Mouse (Mus musculus) MEL (cell line): Measurements from ENCODE around the gene Zmiz1. TPM values are rescaled to one million over a fixed set of nuclear protein-coding genes. Genes with fewer than 3 reads are reported as not detected.

Experiments used
- DNase-seq: peaks from one replicate; pipeline ENCODE4 v3.0.0; 2011; ENCODE audit warnings: low read depth, low spot score
- H3K27ac ChIP-seq: 2 replicates; pipeline ENCODE4 v1.5.1; 2012; ENCODE audit warnings: low read depth, mild to moderate bottlenecking, control low read depth, low read length, moderate library complexity; ENCODE audit not compliant: control insufficient read depth
- H3K27me3 ChIP-seq, 2 experiments: fragments of 150-350 bp in 1 of 2; sonication (generic) in 1 of 2; 2 replicates each; pipeline ENCODE4 v1.6.1; 2012; ENCODE audit warnings: low read length in 2 of 2, mild to moderate bottlenecking in 2 of 2, improper control_type of control experiment in 1 of 2, moderate library complexity in 1 of 2; ENCODE audit not compliant: insufficient read depth in 2 of 2, control insufficient read depth in 1 of 2
- H3K36me3 ChIP-seq, 2 experiments: 2 replicates each; pipeline ENCODE4 v1.6.1; 2012 to 2014; ENCODE audit warnings: low read length in 2 of 2, improper control_type of control experiment in 1 of 2, inconsistent platforms in 1 of 2, mild to moderate bottlenecking in 1 of 2; ENCODE audit not compliant: insufficient read depth in 2 of 2, control insufficient read depth in 1 of 2
- H3K4me1 ChIP-seq, 2 experiments: fragments of 150-350 bp in 1 of 2; sonication (generic) in 1 of 2; 2 replicates each; pipeline ENCODE4 v1.6.1; 2012; ENCODE audit warnings: low read length in 2 of 2, improper control_type of control experiment in 1 of 2, mild to moderate bottlenecking in 1 of 2; ENCODE audit not compliant: insufficient read depth in 2 of 2, control insufficient read depth in 1 of 2
- H3K4me3 ChIP-seq, 2 experiments: fragments of 150-350 bp in 1 of 2; sonication (generic) in 1 of 2; 2 replicates each; pipeline ENCODE4 v1.5.1; 2012; ENCODE audit warnings: low read depth in 2 of 2, low read length in 2 of 2, mild to moderate bottlenecking in 2 of 2, moderate library complexity in 2 of 2, control low read depth in 1 of 2, improper control_type of control experiment in 1 of 2; ENCODE audit not compliant: control insufficient read depth in 1 of 2, insufficient read depth in 1 of 2
- H3K79me2 ChIP-seq: 2 replicates; pipeline ENCODE4 v1.6.1; 2012; ENCODE audit warnings: mild to moderate bottlenecking, low read length, moderate library complexity; ENCODE audit not compliant: control insufficient read depth, poor library complexity, insufficient read depth
- H3K9ac ChIP-seq: 2 replicates; pipeline ENCODE4 v1.6.1; 2012; ENCODE audit warnings: low read depth, mild to moderate bottlenecking, control low read depth, low read length, moderate library complexity; ENCODE audit not compliant: control insufficient read depth, poor library complexity, severe bottlenecking
- H3K9me3 ChIP-seq: fragments of 150-350 bp; sonication (generic); replicated peaks from 2 replicates; pipeline ENCODE4 v1.6.1; 2012; ENCODE audit warnings: mild to moderate bottlenecking, low read length, improper control_type of control experiment, moderate library complexity; ENCODE audit not compliant: insufficient read depth
- CHD1 ChIP-seq: IDR thresholded peaks from 2 replicates; pipeline ENCODE4 v1.6.1; 2012; ENCODE audit warnings: low read depth, mild to moderate bottlenecking, inconsistent platforms, low read length, improper control_type of control experiment
- CHD2 ChIP-seq: IDR thresholded peaks from 2 replicates; pipeline ENCODE4 v1.6.1; 2011; ENCODE audit warnings: low read length, improper control_type of control experiment
- CTCF ChIP-seq, 3 experiments: IDR thresholded peaks in 2 of 3; conservative IDR thresholded peaks in 1 of 3; 2 replicates each; pipeline ENCODE4 v1.5.1; 2011 to 2012; ENCODE audit warnings: low read length in 3 of 3, low read depth in 2 of 3, mild to moderate bottlenecking in 2 of 3, improper control_type of control experiment in 1 of 3, inconsistent platforms in 1 of 3, mixed read lengths in 1 of 3, moderate library complexity in 1 of 3; ENCODE audit not compliant: control insufficient read depth in 1 of 3, insufficient read depth in 1 of 3, poor library complexity in 1 of 3, severe bottlenecking in 1 of 3
- ETS1 ChIP-seq: IDR thresholded peaks from 2 replicates; pipeline ENCODE4 v1.6.1; 2012; ENCODE audit warnings: low read depth, mild to moderate bottlenecking, inconsistent platforms, low read length, improper control_type of control experiment, moderate library complexity
- GATA1 ChIP-seq: IDR thresholded peaks from 2 replicates; pipeline ENCODE4 v1.6.1; 2011; ENCODE audit warnings: low read depth, low read length, improper control_type of control experiment
- MAFK ChIP-seq: IDR thresholded peaks from 2 replicates; pipeline ENCODE4 v1.6.1; 2011; ENCODE audit warnings: low read depth, mild to moderate bottlenecking, low read length, improper control_type of control experiment, borderline replicate concordance
- MAX ChIP-seq: IDR thresholded peaks from 2 replicates; pipeline ENCODE4 v1.6.1; 2011; ENCODE audit warnings: low read length, improper control_type of control experiment
- MYB ChIP-seq: IDR thresholded peaks from 2 replicates; pipeline ENCODE4 v1.6.1; 2011; ENCODE audit warnings: mild to moderate bottlenecking, low read depth, low read length, improper control_type of control experiment
- NELFE ChIP-seq: IDR thresholded peaks from 2 replicates; pipeline ENCODE4 v1.6.1; 2011; ENCODE audit warnings: low read depth, low read length, improper control_type of control experiment
- POLR2AphosphoS5 ChIP-seq: IDR thresholded peaks from 2 replicates; pipeline ENCODE4 v1.6.1; 2012; ENCODE audit warnings: low read depth, borderline replicate concordance, mild to moderate bottlenecking, inconsistent platforms, low read length, moderate library complexity, mixed read lengths
- SIN3A ChIP-seq: IDR thresholded peaks from 2 replicates; pipeline ENCODE4 v1.6.1; 2012; ENCODE audit warnings: low read length, improper control_type of control experiment, inconsistent platforms
- TAL1 ChIP-seq: IDR thresholded peaks from 2 replicates; pipeline ENCODE4 v1.6.1; 2012; ENCODE audit warnings: mild to moderate bottlenecking, inconsistent platforms, low read length, moderate library complexity, mixed read lengths
- TCF12 ChIP-seq: IDR thresholded peaks from 2 replicates; pipeline ENCODE4 v1.6.1; 2014; ENCODE audit warnings: low read depth, mild to moderate bottlenecking, inconsistent platforms, low read length, improper control_type of control experiment, moderate library complexity
- USF2 ChIP-seq, 2 experiments: IDR thresholded peaks; 2 replicates each; pipeline ENCODE4 v1.6.1; 2011 to 2012; ENCODE audit warnings: improper control_type of control experiment in 2 of 2, low read length in 2 of 2, borderline replicate concordance in 1 of 2, inconsistent platforms in 1 of 2, low read depth in 1 of 2, mild to moderate bottlenecking in 1 of 2; ENCODE audit not compliant: insufficient read depth in 1 of 2
- ZKSCAN1 ChIP-seq: IDR thresholded peaks from 2 replicates; pipeline ENCODE4 v1.6.1; 2012; ENCODE audit warnings: low read depth, mild to moderate bottlenecking, inconsistent platforms, low read length, improper control_type of control experiment, moderate library complexity
- ZNF384 ChIP-seq: IDR thresholded peaks from 2 replicates; pipeline ENCODE4 v1.6.1; 2012; ENCODE audit warnings: low read depth, mild to moderate bottlenecking, inconsistent platforms, low read length, improper control_type of control experiment
- polyA plus RNA-seq, 2 experiments: library from polyadenylated mRNA; stranded (reverse) in 1 of 2; unstranded in 1 of 2; fragments of >175 nt in 1 of 2; fragments of >200 nt in 1 of 2; gene quantifications; 2 replicates each; pipeline versions ENCODE4 v1.2.1 to v1.2.4; 2012; ENCODE audit warnings: low replicate concordance in 2 of 2, low read depth in 1 of 2; ENCODE audit not compliant: insufficient read length in 2 of 2, insufficient read depth in 1 of 2, missing spikeins in 1 of 2
- total RNA-seq: library from RNA; depleted of rRNA; stranded (reverse); fragments of 300-350 nt; gene quantifications from 2 replicates; pipeline ENCODE4 v1.2.3, GENCODE M21; 2012

The Zmiz1 gene
- total and polyA plus RNA-seq, 3 experiments, result 2.7 to 19.9 TPM; not detected in 1

GRCm38 (mm10) chr14:25598960-25599359 lies 140.0 kb downstream of the Zmiz1 start:
- TF ChIP-seq CHD2 (no peak), GATA1 (no peak), ZNF384 (no peak), CTCF (IDR thresholded peaks at IDR 0.05 in 2 of 3, conservative IDR thresholded peaks at IDR 0.05 in 1 of 3; ENCODE audit: control insufficient read depth in 1 of 3, insufficient read depth in 1 of 3, low read depth in 2 of 3, low read length in 3 of 3, poor library complexity in 1 of 3, severe bottlenecking in 1 of 3) (no peak), ZKSCAN1 (no peak), MAFK (no peak), TAL1 (no peak)
- H3K79me2 ChIP-seq, result no peaks in the 10 kb centered on the region

GRCm38 (mm10) chr14:25599934-25600333 lies 140.9 kb downstream of the Zmiz1 start:
- TF ChIP-seq SIN3A, result no peak
- no peak for TF ChIP-seq ZNF384
- no peak for TF ChIP-seq POLR2AphosphoS5
- TF ChIP-seq CHD2, result no peak
- no peak for TF ChIP-seq MAX
- no peak for TF ChIP-seq NELFE
- no peak for TF ChIP-seq USF2 (IDR thresholded peaks at IDR 0.05; ENCODE audit: borderline replicate concordance in 1 of 2, insufficient read depth in 1 of 2, low read depth in 1 of 2, low read length in 2 of 2)
- TF ChIP-seq TCF12, result no peak
- no peak for TF ChIP-seq ETS1
- TF ChIP-seq MYB, result no peak
- TF ChIP-seq, all 39 proteins: peak for 0
- DNase-seq, result no peak
- Histone ChIP-seq H3K9me3 (no peaks in the 10 kb centered on the region), H3K4me3 (no peak overlapping the region), H3K27me3 (no peaks in the 10 kb centered on the region), H3K27ac (no peak overlapping the region), H3K4me1 (no peaks in the 10 kb centered on the region), H3K79me2 (no peaks in the 10 kb centered on the region), H3K36me3 (no peaks in the 10 kb centered on the region), H3K9ac (no peak overlapping the region)

More at GRCm38 (mm10) chr14:25598960-25599359, 140.0 kb downstream of the Zmiz1 start:
- DNase-seq, result no peak
- Histone ChIP-seq H3K27ac (no peak overlapping the region), H3K27me3 (no peaks in the 10 kb centered on the region), H3K4me1 (no peaks in the 10 kb centered on the region), H3K36me3 (no peaks in the 10 kb centered on the region), H3K9ac (no peak overlapping the region), H3K9me3 (no peaks in the 10 kb centered on the region), H3K4me3 (no peak overlapping the region)

- no peak for TF ChIP-seq CHD1
- TF ChIP-seq MAX, result no peak
- TF ChIP-seq MYB, result no peak
- H3K27ac ChIP-seq, result no peak overlapping the region
- H3K9ac ChIP-seq, result no peak overlapping the region
- H3K27me3 ChIP-seq, result no peaks in the 10 kb centered on the region
- H3K79me2 ChIP-seq, result no peaks in the 10 kb centered on the region
- no peak overlapping the region for H3K4me3 ChIP-seq
- DNase-seq, result peak; percentile 55
- no peaks in the 10 kb centered on the region for H3K36me3 ChIP-seq
- H3K4me1 ChIP-seq, result no peaks in the 10 kb centered on the region
- H3K9me3 ChIP-seq, result no peaks in the 10 kb centered on the region
These were observed 141.4 kb downstream of the Zmiz1 start for GRCm38 (mm10) chr14:25600358-25600757.
